Mouse (Mus musculus) liver, postnatal 0 days (tissue): ENCODE data around the gene Stard13.

Experiments used
- CTCF ChIP-seq: sonication (generic); IDR thresholded peaks from 2 replicates; pipeline ENCODE4 v1.5.1; 2016; ENCODE audit warnings: antibody characterized with exemption, low read depth
- EP300 ChIP-seq: IDR thresholded peaks from 2 replicates; pipeline ENCODE4 v1.6.1; 2016; ENCODE audit warnings: antibody characterized with exemption, low read depth, mild to moderate bottlenecking

DNA sequence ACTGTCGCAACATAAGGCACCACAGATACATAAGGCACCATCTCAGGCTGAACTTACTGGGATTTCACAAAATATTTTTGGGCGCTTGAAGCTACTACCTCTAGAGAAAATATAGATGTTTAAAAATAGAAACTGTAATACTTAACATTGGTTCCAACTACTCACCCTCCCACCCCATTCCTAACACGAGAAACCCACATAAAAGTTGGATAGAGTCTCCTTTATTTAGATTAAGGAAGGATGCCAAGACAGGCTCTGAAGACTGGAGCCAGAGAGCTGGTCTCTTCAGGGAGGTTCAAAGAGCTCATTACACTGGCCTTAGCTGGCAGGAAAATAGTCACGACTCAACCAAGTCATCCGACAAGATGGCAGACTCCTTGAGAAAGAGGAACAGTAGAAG lies 167.6 kb downstream of the Stard13 start:
- TF ChIP-seq CTCF (no peak), EP300 (no peak)
